Mouse (Mus musculus): ENCODE data around the gene Ube2n.

GRCm38 (mm10) chr10:95576876-95577566, 62.1 kb downstream of the Ube2n start:
- TF ChIP-seq CTCF (IDR thresholded peaks at IDR 0.05; ENCODE audit: borderline replicate concordance, control insufficient read depth, extremely low read depth, insufficient read depth, low read length, poor library complexity) (no peak), POLR2A (IDR thresholded peaks at IDR 0.05; ENCODE audit: control insufficient read depth, extremely low read depth, insufficient read depth, low read length, poor library complexity) (no peak)
